Mouse (Mus musculus) neural tube, embryonic 10.5 days (tissue): ENCODE measurements around the gene Zp3r.
"Not testable (repeated sequence)": the region's sequence is repeated elsewhere in the genome, so short reads cannot be mapped to it uniquely, and the experiment has no call there.

Experiments
- DNase-seq: peaks from one replicate; pipeline ENCODE4 v3.0.0-alpha.2; 2017; ENCODE audit warnings: low spot score; ENCODE audit errors: extremely low spot score

The Zp3r gene

GRCm38 (mm10) chr1:130629521-130629920 lies at the start of gene Zp3r:
TSS of gene Zp3r (minus strand) at chr1:130629621.
- no peak for DNase-seq

GRCm38 (mm10) chr1:130678551-130678950 lies 49.1 kb upstream of the Zp3r start:
- DNase-seq, result no peak

GRCm38 (mm10) chr1:130663576-130663975 lies 34.2 kb upstream of the Zp3r start:
- DNase-seq, result not testable (repeated sequence)

- DNase-seq, result no peak
Observed at GRCm38 (mm10) chr1:130661454-130661853, 32.0 kb upstream of the Zp3r start, which contains the start of gene C4bp. TSS of gene C4bp (minus strand) at chr1:130661632.

DNA sequence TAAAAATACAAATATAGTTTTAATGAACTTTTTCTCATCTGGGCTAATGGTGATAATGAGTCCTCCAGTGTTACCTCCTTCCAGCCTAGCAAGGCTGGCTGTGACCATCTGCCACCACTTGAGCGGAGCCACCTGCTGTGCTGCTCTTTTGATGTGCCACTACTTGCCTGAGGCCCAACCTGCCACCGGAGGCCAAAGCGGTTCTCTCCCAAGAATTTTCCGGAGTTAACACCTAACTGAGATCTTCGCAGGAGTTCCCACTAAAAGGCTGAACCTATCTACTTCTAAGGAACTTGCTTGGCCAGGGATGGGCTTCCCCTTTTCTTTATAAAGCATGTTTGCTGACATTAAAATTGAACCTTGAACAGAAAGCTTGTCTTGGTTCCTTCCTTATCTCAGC lies 30.2 kb upstream of the Zp3r start:
- not testable (repeated sequence) for DNase-seq

DNA sequence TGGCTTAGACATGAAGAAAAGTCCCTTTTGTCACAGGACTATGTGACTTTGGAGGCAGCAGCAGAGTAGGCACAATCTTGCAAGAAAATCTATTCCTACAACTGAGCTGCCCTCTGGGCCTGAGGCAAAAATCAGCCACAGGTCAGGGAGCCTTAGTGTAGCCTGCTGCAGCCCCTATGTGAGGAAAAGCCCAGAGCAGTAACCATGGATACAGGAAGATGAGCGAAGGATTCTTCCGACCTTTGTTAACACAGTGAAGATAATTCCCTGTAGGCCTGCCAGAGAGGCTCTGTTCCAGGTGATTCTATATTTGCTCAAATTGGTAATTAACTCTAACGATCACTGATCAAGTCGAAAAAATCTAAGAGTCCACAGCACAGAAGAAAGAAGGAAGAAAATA lies 14.7 kb upstream of the Zp3r start:
- DNase-seq, result no peak

DNA sequence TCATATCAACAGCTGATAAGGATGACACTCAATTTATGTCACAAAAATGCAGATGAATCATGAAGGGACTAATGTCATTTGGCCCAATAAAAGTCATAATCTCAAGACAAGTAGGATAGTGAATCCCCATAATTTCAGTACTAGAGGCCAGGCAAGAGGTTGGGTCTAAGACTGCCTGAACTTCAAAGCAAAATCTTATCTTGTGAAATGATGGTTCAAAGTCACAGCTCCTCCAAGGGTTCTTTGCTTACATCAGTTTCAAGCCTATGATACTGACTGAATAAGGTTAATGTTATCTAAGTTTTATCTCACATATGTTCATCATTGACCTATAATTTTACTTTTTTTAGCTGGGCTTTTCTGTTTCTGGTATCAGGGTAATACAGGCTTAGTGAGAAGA lies 11.5 kb upstream of the Zp3r start:
- no peak for DNase-seq

- DNase-seq, result peak; percentile 78
Observed at GRCm38 (mm10) chr1:130633761-130634410, 4.5 kb upstream of the Zp3r start.

DNA sequence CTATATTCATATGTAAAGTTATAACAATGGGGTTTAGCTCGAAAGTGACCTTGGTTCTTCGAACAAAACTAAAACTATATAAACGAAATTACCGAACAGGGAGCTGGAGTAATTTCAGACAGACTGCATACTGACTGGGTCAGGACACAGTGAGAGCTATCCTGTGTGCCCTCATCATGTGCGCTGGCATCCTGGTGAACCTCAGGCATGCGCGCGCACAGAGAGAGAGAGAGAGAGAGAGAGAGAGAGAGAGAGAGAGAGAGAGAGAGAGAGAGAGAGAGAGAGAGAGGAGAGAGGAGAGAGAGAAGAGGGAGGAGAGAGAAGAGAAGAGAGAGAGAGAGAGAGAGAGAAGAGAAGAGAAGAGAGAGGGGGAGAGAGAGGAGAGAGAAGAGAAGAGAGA lies 3.9 kb upstream of the Zp3r start:
- no peak for DNase-seq

GRCm38 (mm10) chr1:130596291-130596690 lies 33.1 kb downstream of the Zp3r start:
- DNase-seq, result no peak

- no peak for DNase-seq
Observed at GRCm38 (mm10) chr1:130588659-130589058, 40.8 kb downstream of the Zp3r start.

GRCm38 (mm10) chr1:130576389-130576788 lies 53.0 kb downstream of the Zp3r start:
- no peak for DNase-seq

DNA sequence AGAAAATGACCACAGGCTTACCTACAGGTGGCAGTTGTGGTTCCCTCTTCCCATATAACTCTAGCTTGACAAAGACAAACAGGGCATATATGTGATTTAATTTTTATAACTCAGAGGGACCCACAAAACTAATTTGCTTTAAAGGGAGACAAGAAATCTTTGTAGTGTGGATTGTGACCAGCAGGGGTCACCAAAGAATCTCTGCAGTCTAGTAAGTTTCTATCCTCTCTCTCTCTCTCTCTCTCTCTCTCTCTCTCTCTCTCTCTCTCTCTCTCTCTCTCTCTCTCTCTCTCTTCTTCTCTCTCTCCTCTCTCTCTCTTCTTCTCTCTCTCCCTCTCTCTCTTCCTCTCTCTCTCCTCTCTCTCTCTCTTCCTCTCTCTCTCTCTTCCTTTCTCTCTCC lies 53.5 kb downstream of the Zp3r start:
- no peak for DNase-seq

GRCm38 (mm10) chr1:130551407-130552249 lies 77.8 kb downstream of the Zp3r start:
- no peak for DNase-seq

GRCm38 (mm10) chr1:130550242-130551167 lies 78.9 kb downstream of the Zp3r start:
- DNase-seq, result no peak

- no peak for DNase-seq
Observed at GRCm38 (mm10) chr1:130549698-130550097, 79.7 kb downstream of the Zp3r start.

GRCm38 (mm10) chr1:130549160-130549559 lies 80.3 kb downstream of the Zp3r start:
- DNase-seq, result no peak

GRCm38 (mm10) chr1:130547674-130548429 lies 81.6 kb downstream of the Zp3r start:
- DNase-seq, result peak; percentile 60
